Mouse (Mus musculus) embryo, embryonic 10 days (tissue): Measurements from ENCODE around the gene Taf10.
"Not testable (repeated sequence)": the region's sequence is repeated elsewhere in the genome, so short reads cannot be mapped to it uniquely, and the experiment has no call there.

Source experiments
- DNase-seq: peaks from one replicate; pipeline ENCODE4 v3.0.0-alpha.2; 2015; ENCODE audit warnings: low spot score

The Taf10 gene

GRCm38 (mm10) chr7:105752716-105753115 lies 8.6 kb upstream of the Taf10 start:
- DNase-seq, result no peak

- peak; percentile 97 for DNase-seq
Observed at GRCm38 (mm10) chr7:105751491-105752433, 7.6 kb upstream of the Taf10 start, which contains the start of gene Tpp1. TSS of gene Tpp1 (minus strand) at chr7:105752235.

GRCm38 (mm10) chr7:105747776-105748175 lies 3.6 kb upstream of the Taf10 start:
- no peak for DNase-seq

GRCm38 (mm10) chr7:105743246-105743925 lies 775 bp downstream of the Taf10 start:
- not testable (repeated sequence) for DNase-seq

- not testable (repeated sequence) for DNase-seq
Observed at GRCm38 (mm10) chr7:105742539-105743215, 1.5 kb downstream of the Taf10 start.

GRCm38 (mm10) chr7:105741978-105742377 lies 2.2 kb downstream of the Taf10 start:
- DNase-seq, result no peak

- no peak for DNase-seq
Observed at GRCm38 (mm10) chr7:105740851-105741250, 3.3 kb downstream of the Taf10 start.

GRCm38 (mm10) chr7:105740089-105740795 lies 3.9 kb downstream of the Taf10 start:
- no peak for DNase-seq

GRCm38 (mm10) chr7:105738948-105739347 lies 5.2 kb downstream of the Taf10 start:
- peak; percentile 81 for DNase-seq

- DNase-seq, result no peak
Observed at GRCm38 (mm10) chr7:105738286-105738685, 5.9 kb downstream of the Taf10 start.

- DNase-seq, result no peak
Observed at GRCm38 (mm10) chr7:105737648-105738047, 6.5 kb downstream of the Taf10 start.

- DNase-seq, result peak; percentile 36
Observed at GRCm38 (mm10) chr7:105736911-105737521, 7.1 kb downstream of the Taf10 start, which contains the start of gene Rrp8. TSS of gene Rrp8 (minus strand) at chr7:105737385.

GRCm38 (mm10) chr7:105736264-105736901 lies 7.8 kb downstream of the Taf10 start, which contains the start of gene Ilk:
TSS of gene Ilk (plus strand) at chr7:105736592.
- peak; percentile 93 for DNase-seq

GRCm38 (mm10) chr7:105735464-105735863 lies 8.7 kb downstream of the Taf10 start:
- DNase-seq, result not testable (repeated sequence)

- DNase-seq, result no peak
Observed at GRCm38 (mm10) chr7:105734826-105735225, 9.3 kb downstream of the Taf10 start.

- DNase-seq, result no peak
Observed at GRCm38 (mm10) chr7:105733836-105734235, 10.3 kb downstream of the Taf10 start.

- DNase-seq, result peak; percentile 3
Observed at GRCm38 (mm10) chr7:105728701-105729428, 15.3 kb downstream of the Taf10 start.

- DNase-seq, result no peak
Observed at GRCm38 (mm10) chr7:105726980-105727325, 17.2 kb downstream of the Taf10 start.

GRCm38 (mm10) chr7:105726144-105726979 lies 17.8 kb downstream of the Taf10 start:
- peak; percentile 82 for DNase-seq
